Mouse (Mus musculus): ENCODE results near the gene Ada.

Ada gene

DNA sequence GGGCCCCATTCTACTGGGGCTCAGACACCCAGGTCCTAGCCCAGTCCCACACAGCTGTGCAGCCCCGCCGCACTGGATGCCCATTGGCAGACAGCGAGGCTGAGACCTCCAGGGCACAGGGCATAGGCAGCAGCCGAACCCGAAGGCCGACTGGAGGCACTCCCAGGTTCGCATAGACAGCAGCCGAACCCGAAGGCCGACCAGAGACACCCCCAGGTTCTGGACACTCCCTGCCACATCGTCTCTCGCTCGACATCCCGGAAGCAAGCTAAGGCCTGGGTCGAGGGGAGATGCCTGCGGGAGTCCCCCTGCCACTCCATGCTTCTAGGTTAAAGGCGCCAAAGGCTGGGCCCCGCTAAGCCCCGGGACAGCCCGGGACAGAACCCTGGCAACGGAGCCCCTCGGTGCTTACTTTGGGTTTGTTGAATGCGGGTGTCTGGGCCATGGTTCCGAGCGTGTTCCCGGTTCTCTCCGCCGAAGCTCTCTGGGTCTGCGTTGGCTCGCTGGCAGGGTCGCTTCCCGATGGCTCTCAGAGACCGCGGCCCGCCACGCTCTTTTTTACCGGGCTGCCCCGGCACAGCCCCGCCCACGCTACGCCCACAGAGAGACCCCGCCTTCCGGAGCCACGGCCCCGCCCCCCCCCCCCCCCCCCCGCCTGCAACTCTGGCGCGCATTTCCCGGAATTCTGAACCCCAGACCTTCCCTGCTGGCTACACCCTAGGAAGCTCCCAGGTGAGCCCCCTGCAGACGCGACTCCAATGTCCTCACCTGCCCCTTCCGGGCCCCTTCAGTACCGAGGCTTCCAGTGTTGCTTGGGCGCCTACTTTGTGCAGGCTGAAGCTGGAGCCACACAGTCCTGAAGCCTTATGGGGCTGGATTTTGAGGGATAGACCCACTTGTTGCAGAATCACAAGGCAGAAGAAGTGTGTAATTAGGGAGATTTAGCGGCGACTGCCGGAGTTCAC is at the start of gene Ada:
Gene Ada, minus strand, starts transcription at position 593 of the 965 bp plus-strand sequence.
- DNase-seq: peak; percentile 68 to 75

DNA sequence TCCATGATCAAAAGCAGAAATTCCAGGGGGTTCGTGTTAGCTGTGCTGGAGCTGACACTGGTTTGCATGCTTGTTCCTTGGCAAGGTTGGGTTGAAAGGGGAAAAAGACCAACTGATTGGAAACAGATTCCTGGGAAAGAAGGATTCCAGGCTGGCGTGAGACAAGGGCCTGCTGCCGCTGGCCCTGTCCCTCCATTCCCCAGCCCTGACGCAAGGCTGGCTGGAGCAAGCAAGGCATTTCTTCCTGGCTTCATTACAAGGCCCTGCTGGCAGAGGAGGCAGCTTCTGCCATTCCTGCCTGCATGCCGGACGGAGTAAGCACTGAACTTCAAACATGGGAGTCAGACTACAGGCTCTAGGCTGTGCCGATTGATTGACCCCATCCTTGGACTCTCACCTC is 48.4 kb upstream of the Ada start:
- peak; percentile 74 to 81 for DNase-seq

DNA sequence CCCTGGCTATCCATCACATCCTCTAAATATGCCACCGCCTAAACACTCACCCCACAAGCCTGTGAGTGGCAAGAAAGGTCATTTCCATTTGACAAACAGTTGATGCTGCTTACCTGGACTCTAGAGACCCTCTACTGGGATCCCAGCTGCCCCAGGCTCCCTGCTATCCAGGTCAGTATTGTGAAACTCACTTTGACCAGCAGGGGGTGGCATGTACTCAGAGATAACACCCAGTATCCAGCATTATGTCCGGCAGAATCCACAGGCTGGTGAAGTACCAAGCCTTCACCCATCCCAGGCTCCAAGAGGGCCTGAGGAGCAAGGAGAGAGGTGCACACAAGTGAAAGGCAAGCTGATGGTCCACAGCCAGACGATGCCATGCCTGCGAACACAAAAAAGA is 38.4 kb upstream of the Ada start:
- peak; percentile 87 to 92 for DNase-seq

DNA sequence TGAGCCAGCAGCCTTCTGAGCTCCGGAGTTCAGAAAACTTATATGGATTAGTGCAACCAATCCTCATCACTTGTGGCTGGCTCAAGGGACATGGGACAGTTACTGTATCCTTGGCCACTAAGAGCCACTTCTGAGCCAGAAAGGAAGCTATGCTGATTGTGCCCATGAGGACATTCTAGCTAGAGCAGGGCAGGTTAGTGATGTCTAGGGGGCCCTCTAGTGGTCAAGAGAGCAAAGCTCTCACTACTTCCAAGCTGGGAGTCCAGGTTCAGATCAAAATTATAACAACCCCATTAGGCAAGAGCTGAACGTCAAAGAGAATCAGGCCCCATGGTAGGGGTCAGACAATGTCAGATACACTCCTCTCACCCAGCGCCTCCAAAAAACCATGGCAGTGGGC is 37.7 kb upstream of the Ada start:
- DNase-seq: peak; percentile 72 to 82

DNA sequence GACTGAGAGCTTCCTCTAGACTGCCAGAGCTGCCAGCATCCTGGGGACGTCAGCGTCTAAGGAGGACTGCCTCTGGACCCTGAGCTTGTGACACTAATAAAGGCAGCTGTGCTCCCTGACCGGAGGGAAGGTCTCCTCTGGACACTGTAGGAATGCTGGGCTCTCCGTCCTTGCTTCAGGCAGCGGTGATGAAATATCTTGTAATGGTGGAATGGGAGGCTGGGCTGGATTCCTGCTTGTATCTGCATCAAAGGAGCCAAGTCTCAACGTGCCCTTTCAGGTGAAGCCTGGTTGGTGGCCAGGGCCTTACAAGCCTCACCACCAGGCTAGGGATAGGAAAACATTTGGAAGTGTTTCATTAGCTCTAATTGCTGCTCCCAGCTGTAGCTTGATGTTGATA is 37.0 kb upstream of the Ada start:
- no peak for DNase-seq

DNA sequence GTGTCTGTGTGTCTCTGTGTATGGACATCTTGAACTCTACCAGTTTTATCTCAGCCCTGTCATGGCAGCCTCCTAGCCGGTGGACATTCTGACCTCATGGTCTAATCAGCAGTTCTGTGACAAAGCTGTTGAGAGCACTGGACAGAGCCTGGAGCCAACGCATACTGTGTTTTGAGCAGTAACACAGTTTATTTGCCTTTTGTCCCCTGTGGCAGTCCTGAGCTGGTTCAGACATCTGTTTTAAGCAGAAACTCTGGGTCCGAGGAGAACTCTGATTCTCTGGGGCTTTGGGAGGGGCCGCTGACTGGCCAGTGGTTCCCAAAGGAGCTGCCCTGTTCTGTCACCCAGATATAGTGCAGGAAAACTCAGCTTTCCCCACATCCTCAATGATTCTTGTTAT is 33.9 kb upstream of the Ada start:
- no peak for DNase-seq

DNA sequence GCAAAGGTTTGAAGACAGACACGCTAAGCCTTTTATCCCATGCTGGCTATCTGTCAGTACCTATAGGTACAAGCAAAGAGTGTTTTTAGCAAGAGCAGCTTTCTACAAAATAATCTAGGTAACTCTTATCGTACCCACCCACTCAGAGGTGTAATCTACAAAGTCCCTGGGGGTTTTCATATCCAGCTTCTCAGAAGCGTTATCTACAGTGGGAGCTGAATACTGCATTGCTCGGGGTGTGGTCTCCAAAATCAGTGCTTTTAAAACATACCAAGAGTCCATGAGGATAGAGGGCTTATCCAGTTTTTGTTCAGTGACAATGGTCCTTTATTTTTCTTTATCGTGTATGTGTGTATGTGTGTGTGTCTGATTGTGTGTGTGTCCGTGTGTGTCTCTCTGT is 33.3 kb upstream of the Ada start:
- no peak for DNase-seq

DNA sequence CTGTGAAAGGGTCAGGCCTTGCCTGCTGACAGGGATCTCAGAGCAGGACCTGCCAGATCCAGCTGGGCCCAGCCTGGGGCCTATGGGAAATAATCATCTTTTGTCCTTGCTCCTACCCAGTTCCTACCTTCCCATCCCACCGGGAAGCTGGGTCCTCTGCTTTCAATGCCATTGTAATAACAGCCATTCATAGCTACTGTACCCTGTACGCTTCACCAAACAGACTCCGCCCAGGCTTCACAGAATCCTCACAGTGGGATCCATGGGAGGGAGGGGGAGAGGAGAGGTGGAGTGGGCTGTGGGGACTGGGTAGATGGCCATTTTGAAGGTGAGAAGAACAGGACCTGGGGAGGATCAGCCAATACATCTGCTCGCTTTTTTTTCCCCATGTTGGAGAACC is 28.9 kb upstream of the Ada start:
- DNase-seq: no peak

DNA sequence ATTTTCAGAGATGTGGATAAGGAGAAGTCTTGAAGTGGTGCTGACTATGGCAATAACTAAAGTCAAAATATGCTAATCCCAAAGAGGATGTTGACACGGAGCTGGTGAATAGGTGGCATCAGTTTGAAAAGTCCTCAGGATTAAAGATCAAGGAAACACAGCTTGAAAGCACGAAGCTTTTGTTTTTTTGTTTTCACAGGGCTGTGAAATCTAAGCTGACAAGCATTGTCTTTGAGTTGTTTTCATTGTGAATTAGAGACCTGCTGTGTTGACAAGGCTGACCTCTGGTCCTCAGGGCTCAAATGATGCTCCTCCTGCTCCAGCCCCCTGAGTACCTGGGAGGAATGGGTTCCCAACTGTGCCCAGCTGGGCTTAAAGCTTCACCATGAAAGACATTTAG is 27.0 kb upstream of the Ada start:
- DNase-seq: no peak

DNA sequence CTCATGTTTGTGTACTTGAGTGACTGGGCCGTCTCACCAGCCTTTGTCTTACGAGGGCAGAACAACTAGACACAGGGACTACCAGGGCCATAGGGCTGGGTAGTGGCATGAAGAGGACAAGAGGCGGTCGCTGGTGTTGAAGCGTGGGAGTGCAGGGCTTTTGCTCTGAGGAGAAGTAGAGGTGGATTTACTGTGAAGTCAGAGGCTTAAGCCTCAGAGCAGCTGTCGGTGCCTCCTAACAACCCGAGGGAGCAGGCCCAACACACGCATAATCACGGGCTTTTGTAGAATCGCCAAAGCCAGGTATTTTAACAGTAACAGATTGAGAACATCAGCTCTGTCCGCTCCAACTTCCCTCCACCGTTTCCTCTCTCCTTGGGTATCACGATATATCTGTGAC is 26.6 kb upstream of the Ada start:
- DNase-seq: no peak

DNA sequence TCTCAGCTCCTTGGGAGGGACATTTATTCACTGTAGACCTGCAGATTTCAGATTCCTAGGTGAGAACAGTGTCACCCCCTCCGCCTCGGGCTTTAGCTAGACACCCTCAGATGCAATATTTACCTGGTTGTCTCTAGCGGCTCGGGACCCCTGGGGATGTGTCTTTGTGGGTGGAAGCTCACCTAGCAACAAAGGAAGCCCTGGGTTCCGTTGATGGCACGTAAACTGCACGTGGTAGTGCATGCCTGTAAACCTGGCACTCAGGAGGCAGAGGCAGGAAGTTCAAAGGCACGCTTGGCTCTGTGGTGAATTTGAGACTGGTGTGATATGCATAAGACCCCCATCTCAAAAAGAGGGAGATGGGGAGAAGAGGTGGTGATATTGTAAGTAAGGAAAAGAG is 20.7 kb upstream of the Ada start:
- no peak for DNase-seq

DNA sequence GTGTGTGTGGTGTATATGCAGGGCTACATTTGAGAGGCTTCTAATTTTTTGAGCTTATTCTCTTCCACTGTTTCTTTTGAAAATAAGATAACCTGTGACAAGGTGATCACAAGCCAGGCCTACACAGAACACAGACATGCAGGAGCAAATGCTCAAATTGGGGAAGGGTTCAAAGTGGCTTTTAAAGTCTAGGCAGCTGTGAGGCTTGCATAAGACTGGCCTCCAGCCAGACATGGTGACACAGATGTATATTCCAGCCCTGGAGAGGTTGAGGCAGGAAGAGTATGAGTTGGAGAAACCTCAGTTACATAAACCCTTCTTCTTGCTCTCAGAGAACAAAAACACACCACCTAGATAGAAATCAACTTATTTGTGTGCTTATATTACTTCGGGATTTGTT is 16.9 kb upstream of the Ada start:
- no peak for DNase-seq

DNA sequence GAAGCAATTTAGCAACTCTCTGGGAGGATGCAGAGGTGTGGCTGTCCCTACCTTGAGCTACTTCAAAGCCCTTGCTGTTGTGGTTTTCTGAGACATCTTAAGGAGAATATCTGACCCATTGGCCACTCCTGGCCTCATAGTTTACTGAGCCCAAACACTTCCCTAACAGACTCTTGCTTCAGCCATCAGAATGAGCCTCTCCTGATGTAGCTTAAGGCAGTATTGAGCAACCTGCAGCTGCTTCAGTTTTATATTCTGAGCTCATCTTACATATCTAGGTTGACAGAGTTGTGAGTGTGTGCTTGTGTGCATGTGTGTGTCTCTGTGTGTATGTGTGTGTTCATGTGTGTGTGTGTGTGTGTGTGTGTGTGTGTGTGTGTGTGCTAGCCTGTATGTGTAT is 16.2 kb upstream of the Ada start:
- no peak for DNase-seq

DNA sequence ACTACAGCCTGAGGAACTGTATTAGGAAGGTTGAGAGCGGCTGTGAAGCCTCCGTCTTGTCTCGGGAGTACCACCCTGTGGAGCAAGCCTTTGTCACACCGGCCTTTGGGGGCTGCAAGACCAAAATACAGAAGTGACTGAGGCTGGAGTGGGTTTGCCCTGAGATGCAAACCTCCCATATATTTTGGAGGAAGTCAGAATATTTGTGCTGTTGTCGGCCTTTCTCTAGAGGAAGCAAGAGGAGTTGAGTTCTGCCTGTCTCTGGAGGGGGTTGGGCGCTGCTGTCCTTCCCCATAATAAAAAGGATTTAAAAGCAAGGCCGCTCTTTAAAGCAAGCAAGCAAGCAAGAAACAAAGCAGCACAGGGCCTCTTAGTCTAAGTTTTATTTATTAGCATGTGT is 11.4 kb upstream of the Ada start:
- no peak for DNase-seq

DNA sequence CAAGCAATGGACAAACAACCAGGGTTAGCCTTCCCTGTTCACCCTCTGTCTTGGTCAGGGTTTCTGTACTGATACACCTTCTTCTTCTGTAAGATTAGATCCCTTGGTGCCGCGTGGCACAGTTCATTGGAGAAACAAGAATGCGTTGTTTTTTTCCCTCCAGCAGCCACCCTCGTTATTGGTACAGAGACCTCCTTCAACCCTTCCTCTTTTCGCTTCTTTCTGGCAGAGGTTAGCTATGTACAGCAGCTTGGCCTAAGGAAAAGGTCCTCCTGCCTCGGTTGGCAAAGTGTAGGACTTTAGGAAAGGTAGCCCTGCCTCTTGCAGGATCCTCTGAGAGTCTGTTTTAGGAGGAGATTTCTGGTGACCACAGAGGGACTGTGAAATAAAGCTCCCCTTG is 10.6 kb upstream of the Ada start:
- no peak for DNase-seq

DNA sequence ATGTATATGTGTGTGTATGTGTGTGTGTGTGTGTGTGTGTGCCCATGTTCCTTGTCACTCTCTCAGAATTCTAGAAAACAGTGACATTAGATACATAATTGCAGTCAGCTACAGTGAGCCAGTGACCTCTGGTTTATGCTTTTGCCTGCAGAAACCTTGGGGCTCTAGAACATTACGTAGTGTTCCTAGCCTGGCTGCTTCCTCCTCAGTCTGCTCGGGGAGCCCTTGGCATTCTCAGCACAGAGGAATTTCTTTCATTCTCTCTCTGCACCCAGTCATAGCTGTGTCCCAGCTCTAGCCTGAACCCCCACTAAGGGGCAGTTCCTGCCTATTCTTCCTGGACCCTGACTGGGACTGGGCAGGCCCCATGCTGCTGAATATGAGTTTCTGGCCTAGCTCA is 8.1 kb upstream of the Ada start:
- no peak for DNase-seq

DNA sequence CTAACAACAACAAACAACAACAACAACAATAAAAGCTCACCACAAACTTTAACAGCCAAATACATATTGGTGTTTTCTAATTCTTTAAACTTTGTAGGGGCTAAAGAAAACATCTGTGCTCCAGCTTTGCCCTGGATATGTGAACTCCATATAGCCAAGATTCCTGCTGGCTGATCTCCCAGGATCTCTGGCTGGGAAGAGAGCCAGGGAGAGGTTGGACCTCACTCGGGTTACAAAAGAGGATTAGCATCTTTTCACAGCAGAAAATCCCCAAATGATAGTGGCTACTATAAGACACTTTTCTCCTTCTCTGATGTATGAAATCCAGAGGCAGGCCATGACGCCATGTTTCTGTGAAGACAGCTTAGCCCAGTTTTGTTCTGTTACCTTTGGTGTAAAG is 6.7 kb upstream of the Ada start:
- DNase-seq: peak; percentile 62 to 75

DNA sequence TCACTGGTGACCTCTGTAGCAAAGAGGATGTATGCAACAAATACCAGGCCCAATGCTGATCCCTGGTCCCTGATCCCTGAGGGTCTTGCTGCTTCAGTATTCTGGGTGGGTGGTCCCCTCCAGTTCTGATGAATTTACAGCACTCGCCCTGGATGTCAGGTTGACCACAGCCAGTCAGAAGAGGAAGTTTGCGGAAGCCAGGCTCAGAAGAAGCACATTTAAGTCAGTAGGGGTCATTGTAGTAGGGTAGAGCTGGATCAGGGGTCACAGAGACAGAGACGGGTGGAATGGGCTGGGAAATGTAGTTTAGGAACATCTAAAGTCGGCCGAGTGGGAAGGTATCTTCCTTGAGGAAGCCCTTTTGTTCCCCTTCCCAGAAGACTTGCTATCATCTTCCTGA is 4.2 kb upstream of the Ada start:
- no peak for DNase-seq

DNA sequence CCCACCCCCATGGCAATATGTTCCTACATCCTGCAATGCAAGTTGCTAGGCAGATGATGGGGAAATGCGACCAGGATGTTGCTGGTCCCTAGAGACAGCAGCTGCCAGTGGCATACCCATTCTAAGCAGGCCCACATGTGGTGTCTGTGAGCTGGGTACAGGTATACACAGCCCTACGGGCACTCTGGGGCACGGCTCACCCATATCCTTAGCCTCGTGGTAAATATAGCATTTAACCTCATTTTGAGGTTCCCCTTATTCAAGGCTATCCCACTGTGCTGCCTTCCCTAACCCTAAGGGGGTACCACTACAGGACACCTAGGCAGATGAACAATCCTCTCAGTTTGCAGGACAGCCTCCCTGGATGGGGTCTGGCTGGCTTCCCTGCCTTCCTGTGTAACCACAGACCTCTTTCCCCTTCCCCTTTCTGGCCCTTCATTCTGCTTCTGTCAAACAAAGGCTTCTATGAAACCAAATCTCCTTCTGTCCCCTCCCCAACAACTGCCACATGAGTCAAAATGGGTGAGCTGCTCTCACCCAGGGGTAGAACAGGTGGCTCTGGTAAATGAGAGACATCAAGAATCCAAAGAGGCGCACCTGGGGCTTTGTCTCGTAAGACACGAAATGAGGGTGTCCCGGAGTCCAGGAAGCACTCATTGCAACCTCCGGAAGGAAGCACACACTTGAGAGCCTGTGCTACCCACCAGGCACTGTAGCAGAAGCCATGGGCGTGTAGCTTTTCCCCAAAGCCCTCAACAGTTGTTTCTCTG is 5.1 kb downstream of the Ada start:
- DNase-seq: no peak

DNA sequence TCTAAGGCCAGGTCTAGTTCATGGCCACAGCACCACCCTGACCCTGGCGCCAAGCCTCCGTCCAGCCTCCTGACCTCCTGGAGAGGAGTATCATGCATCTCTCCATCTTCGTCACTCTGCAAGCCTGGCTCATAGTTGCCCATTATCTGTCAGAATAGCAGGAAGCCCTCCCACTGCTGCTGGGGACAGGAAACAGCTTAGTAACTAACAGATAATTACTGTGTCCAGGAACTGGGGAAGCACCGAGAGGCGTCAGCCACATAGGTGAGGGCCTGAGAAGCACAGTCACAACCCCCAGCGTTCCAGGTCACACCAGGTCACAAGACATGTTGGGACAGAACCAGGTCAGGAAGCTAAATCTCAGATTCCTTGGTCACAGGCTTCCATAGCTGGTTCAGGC is 6.7 kb downstream of the Ada start:
- DNase-seq: no peak

DNA sequence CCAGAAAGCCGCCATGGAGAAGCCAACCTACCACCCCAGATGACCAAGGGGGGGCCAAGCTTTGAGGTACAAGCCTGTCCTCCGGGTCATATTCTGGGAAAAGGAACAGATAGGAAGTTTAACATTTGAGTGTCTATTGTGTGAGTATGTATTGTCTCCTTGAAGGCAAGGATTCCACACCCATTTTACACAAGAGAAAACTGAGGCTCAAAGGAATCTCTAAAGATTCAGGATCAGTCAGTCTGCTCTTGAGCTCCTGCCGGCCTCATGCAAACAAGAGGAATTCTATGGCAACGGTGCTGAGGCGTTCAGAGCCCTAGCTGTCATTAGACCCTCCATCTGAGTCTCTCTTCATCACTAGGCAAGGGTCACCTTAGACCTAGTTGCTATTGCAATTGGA is 7.4 kb downstream of the Ada start:
- no peak for DNase-seq

DNA sequence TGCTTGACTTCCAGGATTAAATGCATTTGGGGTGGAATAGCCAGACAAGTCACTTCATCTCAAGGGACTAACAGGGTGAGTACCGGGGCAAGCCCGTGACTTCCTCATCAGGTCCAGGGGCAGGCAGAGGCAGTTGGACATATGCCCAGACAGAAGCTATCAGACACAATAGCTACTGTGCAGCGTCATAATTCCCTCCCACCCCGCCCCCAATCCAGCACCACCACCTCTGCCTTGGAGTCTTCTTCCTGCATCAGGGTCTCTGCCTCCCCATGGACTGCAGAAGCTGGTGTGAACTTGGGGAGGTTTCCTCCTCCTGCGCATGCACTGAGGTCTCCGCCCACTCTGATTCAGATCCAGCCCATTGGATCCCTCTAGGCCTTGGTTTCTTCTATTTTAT is 14.1 kb downstream of the Ada start:
- DNase-seq: no peak

DNA sequence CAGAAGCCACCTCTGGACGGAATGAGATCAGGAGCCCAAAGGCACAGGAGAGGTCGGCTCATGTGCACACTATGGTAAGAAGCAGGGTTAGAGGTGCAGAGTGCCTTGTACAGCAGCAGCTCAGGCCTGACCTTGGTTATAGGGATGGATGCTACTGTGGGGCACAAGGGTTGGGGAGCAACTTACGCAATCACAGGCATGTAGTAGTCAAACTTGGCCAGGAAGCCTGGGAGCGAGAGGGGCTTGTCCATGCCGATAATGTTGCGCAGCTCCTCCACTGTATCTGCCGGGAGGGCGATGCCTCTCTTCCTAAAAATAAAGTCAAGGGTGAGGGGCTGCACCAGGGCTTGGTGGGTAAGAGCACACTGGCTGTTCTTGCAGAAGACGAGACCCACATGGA is 14.9 kb downstream of the Ada start:
- no peak for DNase-seq

DNA sequence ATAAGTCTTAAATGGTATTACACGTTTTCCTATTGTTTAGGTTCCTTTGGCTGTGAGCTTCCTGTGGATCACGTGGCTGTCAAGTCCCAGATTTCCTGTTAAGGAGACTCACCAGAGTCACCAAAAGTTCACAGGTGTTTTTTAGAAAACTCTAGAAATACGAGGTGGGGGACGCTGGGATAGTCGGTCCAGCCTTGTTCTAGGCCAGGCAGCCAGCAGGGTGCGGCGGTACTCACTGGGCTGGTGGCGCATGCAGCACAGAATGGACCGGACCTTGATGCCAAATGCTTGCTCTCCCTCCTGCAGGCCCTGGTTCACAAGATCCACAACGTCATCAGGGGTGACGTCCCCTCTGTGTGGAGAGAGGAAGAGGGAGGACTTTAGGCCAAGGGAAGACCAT is 18.0 kb downstream of the Ada start:
- DNase-seq: no peak
